Mouse (Mus musculus) liver, embryonic 14.5 days (tissue): ENCODE data around the gene Gtf3c5. TPM values are rescaled to one million over a fixed set of nuclear protein-coding genes. Genes with fewer than 3 reads are reported as not detected.

Source experiments
- ATAC-seq: fragments of 200-750 bp; cut with Nextera tagmentation; 2 replicates; pipeline ENCODE4 v1.8.0; 2017; ENCODE audit warnings: moderate number of reproducible peaks, mild to moderate bottlenecking, moderate library complexity; ENCODE audit not compliant: insufficient read depth
- DNase-seq, 3 experiments: peaks; one replicate each; pipeline ENCODE4 v3.0.0-alpha.2; 2012 to 2013; ENCODE audit warnings: low read depth in 3 of 3, low spot score in 3 of 3
- H3K27ac ChIP-seq: fragments of 300-500 bp; sonication (generic); 2 replicates; pipeline ENCODE4 v1.5.1; 2014; ENCODE audit warnings: moderate library complexity, mild to moderate bottlenecking, control low read depth, inconsistent platforms
- H3K27me3 ChIP-seq: fragments of 300-500 bp; sonication (generic); 2 replicates; pipeline ENCODE4 v1.6.1; 2014; ENCODE audit warnings: mild to moderate bottlenecking, low read length, moderate library complexity; ENCODE audit not compliant: control insufficient read depth, insufficient read depth
- H3K36me3 ChIP-seq: fragments of 300-500 bp; sonication (generic); replicated peaks from 2 replicates; pipeline ENCODE4 v1.6.1; 2014; ENCODE audit warnings: low read depth; ENCODE audit not compliant: control insufficient read depth, insufficient read depth
- H3K4me1 ChIP-seq, 2 experiments: fragments of 200-500 bp in 1 of 2; fragments of 300-500 bp in 1 of 2; sonication (generic) in 1 of 2; replicated peaks; 2 replicates each; pipeline ENCODE4 v1.6.1; 2012 to 2014; ENCODE audit warnings: antibody characterized with exemption in 1 of 2, inconsistent platforms in 1 of 2, low read length in 1 of 2; ENCODE audit not compliant: control insufficient read depth in 2 of 2, insufficient read depth in 2 of 2
- H3K4me2 ChIP-seq: fragments of 300-500 bp; sonication (generic); 2 replicates; pipeline ENCODE4 v1.6.1; 2014; ENCODE audit warnings: low read depth, mild to moderate bottlenecking, control low read depth, moderate library complexity
- H3K4me3 ChIP-seq, 2 experiments: fragments of 200-500 bp in 1 of 2; fragments of 300-500 bp in 1 of 2; sonication (generic) in 1 of 2; 2 replicates each; pipeline ENCODE4 v1.5.1; 2012 to 2014; ENCODE audit warnings: low read depth in 2 of 2, low read length in 2 of 2, mild to moderate bottlenecking in 2 of 2, control low read depth in 1 of 2, inconsistent platforms in 1 of 2, moderate library complexity in 1 of 2; ENCODE audit not compliant: insufficient read depth in 1 of 2
- H3K9ac ChIP-seq: fragments of 300-500 bp; sonication (generic); replicated peaks from 2 replicates; pipeline ENCODE4 v1.6.1; 2014; ENCODE audit warnings: mild to moderate bottlenecking, control low read depth, moderate library complexity
- H3K9me3 ChIP-seq: fragments of 300-500 bp; sonication (generic); 2 replicates; pipeline ENCODE4 v1.6.1; 2016; ENCODE audit warnings: low read length, mixed read lengths; ENCODE audit not compliant: control insufficient read depth
- CTCF ChIP-seq: IDR thresholded peaks from 2 replicates; pipeline ENCODE4 v1.5.1; 2016; ENCODE audit warnings: antibody characterized with exemption, low read depth, control low read depth
- EP300 ChIP-seq: IDR thresholded peaks from 2 replicates; pipeline ENCODE4 v1.6.1; 2016; ENCODE audit warnings: antibody characterized with exemption, low read depth
- WGBS: fragments of 180-500 bp; shearing (Covaris S2); extraction: QIAGEN DNeasy Blood & Tissue Kit; methylation state at CpG from one replicate; pipeline ENCODE4 v1.1.7; 2014; ENCODE audit not compliant: insufficient replicate concordance; 5-methylcytosine and 5-hydroxymethylcytosine counted together
- polyA plus RNA-seq, 2 experiments: library from polyadenylated mRNA; depleted of rRNA in 1 of 2; stranded (reverse) in 1 of 2; unstranded in 1 of 2; fragments of >200 nt; fragmentation: Nextera tagmentation in 1 of 2; extraction: Ambion mirVana in 1 of 2; gene quantifications; 2 replicates each; pipeline versions ENCODE4 v1.2.1 to v1.2.3; 2012 to 2014

The Gtf3c5 gene
- polyA plus RNA-seq, 2 experiments, result 7.6 to 11.6 TPM

DNA sequence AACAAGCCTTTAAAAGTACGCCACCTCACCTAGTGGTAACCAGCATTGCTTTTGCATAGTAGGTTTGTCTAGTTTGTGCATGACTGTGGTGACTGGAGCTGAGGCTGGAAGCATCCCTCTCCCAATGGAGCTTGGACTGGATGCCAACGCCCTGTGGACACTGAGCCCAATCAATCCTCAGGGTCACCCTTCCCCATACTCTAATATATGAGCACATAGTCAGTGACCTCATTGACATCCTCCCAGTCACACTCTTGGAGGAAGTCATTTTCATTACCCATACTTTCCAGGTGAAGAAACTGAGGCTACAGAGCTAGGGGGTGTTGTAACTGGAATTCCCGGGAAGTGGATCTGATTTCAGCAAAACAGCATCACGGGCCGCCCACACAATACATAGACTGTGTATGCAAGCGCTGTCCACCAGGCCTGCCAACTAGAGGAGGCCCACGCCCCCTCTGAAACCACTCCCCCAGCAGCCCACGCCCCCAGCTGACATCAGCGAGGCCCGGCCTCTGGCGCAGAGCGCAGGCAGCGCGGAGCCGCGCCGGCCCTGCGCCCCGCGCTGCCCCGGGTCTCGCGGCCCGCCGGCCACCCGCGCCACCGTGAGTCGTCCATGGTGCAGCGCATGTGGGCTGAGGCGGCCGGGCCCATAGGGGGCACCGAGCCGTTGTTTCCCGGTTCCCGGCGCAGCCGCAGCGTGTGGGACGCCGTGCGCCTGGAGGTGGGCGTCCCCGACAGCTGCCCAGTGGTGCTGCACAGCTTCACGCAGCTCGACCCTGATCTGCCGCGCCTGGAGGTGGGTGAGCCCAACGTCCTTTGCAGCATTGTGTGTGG is 50.4 kb downstream of the Gtf3c5 start:
- Histone ChIP-seq H3K27me3 (no peaks in the 10 kb centered on the region), H3K4me2 (peak overlapping the region; percentile 51), H3K9me3 (no peaks in the 10 kb centered on the region), H3K4me3 (peak overlapping the region; percentile 53 to 57), H3K9ac (no peak overlapping the region), H3K36me3 (no peaks in the 10 kb centered on the region), H3K4me1 (no peaks in the 10 kb centered on the region), H3K27ac (no peak overlapping the region)
- DNase-seq, result peak in 2 of 3 experiments; percentile 37 to 49
- WGBS, result 2% methylated on average over 49 of the region's 49 CpGs
- ATAC-seq, result peak; percentile 78
- no peak for TF ChIP-seq EP300
- peak; percentile 10; the same call in 1 of the 2 replicates for TF ChIP-seq CTCF

DNA sequence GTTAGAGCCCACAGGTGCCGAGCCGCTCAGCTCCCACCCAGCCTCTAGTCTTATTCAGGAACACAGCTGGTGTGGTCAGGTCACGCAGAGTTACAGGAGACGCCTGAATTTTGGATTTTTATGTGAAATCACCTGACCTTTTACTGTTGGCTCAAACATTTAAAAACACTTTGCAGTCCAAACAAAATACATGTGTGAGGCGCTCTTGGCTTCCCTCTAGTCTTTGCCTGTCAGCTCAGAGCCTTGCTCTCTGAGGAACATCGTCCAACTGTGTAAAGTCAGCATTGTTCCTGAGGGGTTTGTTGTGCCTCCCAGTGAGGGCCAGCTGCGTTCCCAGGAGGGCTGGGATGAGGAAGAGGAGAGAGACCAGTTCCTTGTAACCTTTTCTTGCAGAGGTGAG is 53.2 kb downstream of the Gtf3c5 start:
- no peak overlapping the region for H3K4me2 ChIP-seq
- no peak for TF ChIP-seq EP300
- TF ChIP-seq CTCF, result no peak
- ATAC-seq (no peak), DNase-seq (no peak)
- 57% methylated on average over 7 of the region's 7 CpGs for WGBS
- H3K27ac ChIP-seq, result no peak overlapping the region
- H3K36me3 ChIP-seq, result no peaks in the 10 kb centered on the region
- no peaks in the 10 kb centered on the region for H3K27me3 ChIP-seq
- peaks cover 0 to 3% of the 10 kb centered on the region in 2 experiments; a peak in 1 of 4 replicates for H3K4me1 ChIP-seq
- no peak overlapping the region for H3K4me3 ChIP-seq
- no peak overlapping the region for H3K9ac ChIP-seq
- H3K9me3 ChIP-seq, result no peaks in the 10 kb centered on the region

DNA sequence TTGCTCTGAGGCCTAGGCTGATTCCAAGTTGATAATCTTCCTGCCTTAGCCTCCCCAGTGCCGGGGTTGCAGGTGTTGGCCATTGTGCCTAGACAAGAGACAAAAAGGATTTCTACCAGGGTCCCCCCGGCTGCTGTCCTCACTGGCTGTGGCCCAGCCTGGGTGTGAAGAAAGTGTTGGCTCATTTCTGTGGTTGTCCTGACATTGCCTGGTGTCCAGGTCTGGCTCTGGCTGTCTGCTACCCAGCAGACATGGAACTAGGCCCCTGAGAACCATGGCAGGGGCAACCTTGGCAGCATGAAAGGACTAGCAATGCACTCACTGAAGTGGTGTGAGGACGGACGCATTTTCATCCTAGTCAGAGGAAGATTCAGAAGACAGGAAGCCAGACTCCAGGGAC is 53.7 kb downstream of the Gtf3c5 start:
- H3K9ac ChIP-seq, result no peak overlapping the region
- no peak for DNase-seq

DNA sequence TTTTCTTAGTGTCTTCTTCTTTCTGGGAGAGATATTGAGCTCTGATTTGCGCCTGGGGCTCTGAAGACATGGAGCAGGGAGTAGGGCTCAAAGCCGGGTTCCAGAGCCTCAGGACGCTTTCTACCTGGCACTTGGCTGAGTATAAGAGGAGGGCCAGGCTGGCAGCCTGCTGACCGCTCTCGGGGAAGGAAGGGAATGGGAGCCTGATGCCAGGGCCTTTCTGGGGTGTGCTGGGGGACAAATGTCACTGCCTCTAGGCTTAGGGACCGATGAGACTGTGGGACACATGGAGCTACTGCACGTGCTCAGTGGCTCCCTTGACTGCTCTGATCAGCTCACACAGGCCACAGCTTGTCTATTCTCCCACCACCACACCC is 55.2 kb downstream of the Gtf3c5 start:
- H3K36me3 ChIP-seq, result no peaks in the 10 kb centered on the region
- no peak for DNase-seq
- no peak for ATAC-seq
- 64% methylated on average over 7 of the region's 7 CpGs for WGBS
- H3K9ac ChIP-seq, result no peak overlapping the region
- H3K27ac ChIP-seq, result no peak overlapping the region
- no peaks in the 10 kb centered on the region for H3K27me3 ChIP-seq
- no peaks in the 10 kb centered on the region for H3K9me3 ChIP-seq
- peaks cover 0 to 3% of the 10 kb centered on the region in 2 experiments; a peak in 1 of 4 replicates for H3K4me1 ChIP-seq
- TF ChIP-seq CTCF, result no peak
- TF ChIP-seq EP300, result no peak
- H3K4me3 ChIP-seq, result no peak overlapping the region
- H3K4me2 ChIP-seq, result no peak overlapping the region

More for the DNA sequence above, 53.7 kb downstream of the Gtf3c5 start:
- ATAC-seq, result no peak
- Histone ChIP-seq H3K4me2 (no peak overlapping the region), H3K9me3 (no peaks in the 10 kb centered on the region), H3K27me3 (no peaks in the 10 kb centered on the region), H3K27ac (no peak overlapping the region), H3K36me3 (no peaks in the 10 kb centered on the region), H3K4me1 (peaks cover 0 to 3% of the 10 kb centered on the region in 2 experiments; a peak in 1 of 4 replicates), H3K4me3 (no peak overlapping the region)
- WGBS, result 67% methylated on average over 4 of the region's 4 CpGs
- TF ChIP-seq CTCF (no peak), EP300 (no peak)
